Mouse (Mus musculus) heart, adult 2 months (tissue): ENCODE measurements around the gene Kif1c.

Experiments used
- CTCF ChIP-seq: fragments of 200-600 bp; IDR thresholded peaks from 2 replicates; pipeline ENCODE4 v1.8.1; 2022; ENCODE audit warnings: antibody characterized with exemption, mild to moderate bottlenecking, moderate library complexity
- POLR2A ChIP-seq: fragments of 200-500 bp; IDR thresholded peaks from 2 replicates; pipeline ENCODE4 v1.6.1; 2011; ENCODE audit warnings: mild to moderate bottlenecking, low read depth, low read length, control low read depth; ENCODE audit not compliant: insufficient read depth

DNA sequence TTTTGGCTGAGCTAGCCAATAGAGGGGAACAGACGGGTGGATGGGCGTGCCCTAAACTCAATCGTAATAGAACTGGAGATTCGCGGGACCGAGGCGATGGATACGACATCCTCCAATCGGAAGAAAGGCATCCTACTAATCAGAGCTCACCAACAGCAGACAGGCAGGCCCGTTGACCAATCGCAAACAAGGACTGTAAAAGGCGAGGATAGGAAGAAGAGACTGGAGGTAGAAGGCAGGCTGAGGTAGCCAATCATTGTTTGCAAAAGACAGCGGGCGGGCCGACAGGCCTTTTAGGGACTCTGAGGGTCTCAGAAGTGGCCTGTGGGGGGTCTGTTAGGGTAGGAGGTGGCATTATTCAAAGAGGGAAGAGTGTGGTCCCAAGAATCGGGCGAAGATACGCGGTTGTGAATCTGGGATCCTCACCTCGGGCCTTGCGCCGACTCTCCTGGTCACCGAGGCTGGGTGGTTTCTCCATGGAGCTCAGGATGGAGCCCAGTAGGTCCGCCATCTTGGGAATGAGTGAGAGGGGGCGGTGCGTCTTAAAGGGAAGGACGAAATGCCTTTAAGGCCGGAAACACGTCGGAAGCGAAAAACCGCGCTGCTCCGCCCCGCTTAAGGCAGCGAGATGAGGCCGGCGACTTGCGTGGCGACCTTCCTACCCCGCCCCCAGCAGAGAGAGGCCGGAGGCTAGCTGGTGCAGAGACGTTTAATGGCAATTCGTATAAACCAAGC, 31.4 kb upstream of the Kif1c start, which contains the start of gene Spag7:
- 0 out of 2 replicates have a peak, but pooled peaks have one; percentile 3 for TF ChIP-seq CTCF
- peak; percentile 92 for TF ChIP-seq POLR2A
